Mouse (Mus musculus): Measurements from ENCODE around the gene Col2a1.

DNA sequence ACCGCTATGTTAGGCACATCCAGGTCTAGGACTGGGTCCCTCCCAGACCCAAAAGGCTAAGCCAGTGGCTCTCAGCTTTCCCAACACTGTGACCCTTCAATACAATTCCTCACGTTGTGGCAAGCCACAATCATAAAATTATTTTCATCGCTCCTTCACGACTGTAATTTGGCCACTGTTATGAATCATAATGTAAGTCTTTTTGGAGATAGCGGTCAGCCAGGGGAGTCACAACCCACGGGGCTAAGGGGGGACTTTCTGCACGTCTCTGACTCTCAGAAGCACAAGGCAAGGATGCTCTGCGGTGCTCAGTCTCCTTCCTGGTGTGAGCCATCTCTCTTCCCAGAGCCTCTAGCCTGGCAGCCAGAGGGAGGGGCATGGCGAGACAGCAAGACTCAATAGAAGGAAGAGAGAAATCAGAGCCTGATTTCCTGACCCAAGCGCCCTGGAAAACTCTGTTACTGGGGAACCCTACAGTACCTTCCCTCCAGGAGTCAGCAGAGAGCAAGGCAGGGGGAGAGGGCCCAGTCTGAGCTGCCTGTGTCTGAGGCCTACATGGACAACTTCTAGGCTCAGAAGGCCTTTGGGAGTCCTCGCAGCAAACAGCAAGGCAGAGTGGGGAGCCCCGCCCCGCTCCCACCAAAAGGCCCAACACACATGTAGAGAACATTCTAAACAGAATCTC lies 12.3 kb downstream of the Col2a1 start:
- TF ChIP-seq CTCF (IDR thresholded peaks at IDR 0.05; ENCODE audit: insufficient read depth, low read length) (no peak), POLR2A (IDR thresholded peaks at IDR 0.05; ENCODE audit: borderline replicate concordance, extremely low read depth, low read depth, low read length) (no peak)
